Mouse (Mus musculus) bone marrow macrophage, adult 2 months (primary cell): ENCODE data around the gene Bbs2.

Source experiments
- CTCF ChIP-seq: IDR thresholded peaks from 2 replicates; pipeline ENCODE4 v1.5.1; 2012; ENCODE audit warnings: low read depth, mild to moderate bottlenecking, low read length, moderate library complexity
- POLR2A ChIP-seq: IDR thresholded peaks from 2 replicates; pipeline ENCODE4 v1.6.1; 2012; ENCODE audit warnings: mild to moderate bottlenecking, low read depth, low read length, borderline replicate concordance

- no peak for TF ChIP-seq POLR2A
- no peak for TF ChIP-seq CTCF
These were observed 22.1 kb downstream of the Bbs2 start for GRCm38 (mm10) chr8:94076461-94077192.
